Mouse (Mus musculus) heart, embryonic 13.5 days (tissue): ENCODE measurements around the gene Metrn. TPM values are rescaled to one million over a fixed set of nuclear protein-coding genes. Genes with fewer than 3 reads are reported as not detected.

Experiments used
- ATAC-seq: fragments of 200-750 bp; cut with Nextera tagmentation; 2 replicates; pipeline ENCODE4 v1.8.0; 2017; ENCODE audit warnings: moderate TSS enrichment; ENCODE audit not compliant: insufficient number of reproducible peaks, low FRiP score, low TSS enrichment; ENCODE audit errors: extremely low read depth
- H3K27ac ChIP-seq: fragments of 300-500 bp; sonication (generic); replicated peaks from 2 replicates; pipeline ENCODE4 v1.5.1; 2015; ENCODE audit warnings: moderate library complexity, mild to moderate bottlenecking, inconsistent platforms
- H3K27me3 ChIP-seq: fragments of 300-500 bp; sonication (generic); replicated peaks from 2 replicates; pipeline ENCODE4 v1.6.1; 2015; ENCODE audit warnings: mild to moderate bottlenecking, inconsistent platforms
- H3K36me3 ChIP-seq: fragments of 300-500 bp; sonication (generic); 2 replicates; pipeline ENCODE4 v1.6.1; 2015; ENCODE audit warnings: mild to moderate bottlenecking, inconsistent platforms
- H3K4me1 ChIP-seq: fragments of 300-500 bp; sonication (generic); 2 replicates; pipeline ENCODE4 v1.6.1; 2015; ENCODE audit warnings: inconsistent platforms
- H3K4me2 ChIP-seq: fragments of 300-500 bp; sonication (generic); 2 replicates; pipeline ENCODE4 v1.6.1; 2015; ENCODE audit warnings: inconsistent platforms, mild to moderate bottlenecking, moderate library complexity
- H3K4me3 ChIP-seq: fragments of 300-500 bp; sonication (generic); 2 replicates; pipeline ENCODE4 v1.5.1; 2015; ENCODE audit warnings: moderate library complexity, mild to moderate bottlenecking, inconsistent platforms
- H3K9ac ChIP-seq: fragments of 300-500 bp; sonication (generic); 2 replicates; pipeline ENCODE4 v1.6.1; 2015; ENCODE audit warnings: inconsistent platforms, mild to moderate bottlenecking, moderate library complexity
- H3K9me3 ChIP-seq: fragments of 300-500 bp; sonication (generic); 2 replicates; pipeline ENCODE4 v1.6.1; 2016; ENCODE audit warnings: inconsistent platforms
- WGBS: fragments of 180-500 bp; shearing (Covaris S2); methylation state at CpG from one replicate; pipeline ENCODE4 v1.1.7; 2015; ENCODE audit warnings: mixed read lengths; 5-methylcytosine and 5-hydroxymethylcytosine counted together
- polyA plus RNA-seq: library from polyadenylated mRNA; unstranded; fragments of >200 nt; fragmentation: Nextera tagmentation; extraction: Ambion mirVana; gene quantifications from 2 replicates; pipeline ENCODE4 v1.2.1, GENCODE M21; 2015

Metrn gene
- polyA plus RNA-seq, 1 experiment from 2014 or later, result 28.9 TPM

- no peaks in the 10 kb centered on the region for H3K9me3 ChIP-seq
- no peak overlapping the region for H3K27ac ChIP-seq
- no peaks in the 10 kb centered on the region for H3K27me3 ChIP-seq
- no peak for ATAC-seq
- peak overlapping the region; percentile 90 for H3K9ac ChIP-seq
- peak overlapping the region; percentile 94 for H3K4me2 ChIP-seq
- H3K36me3 ChIP-seq, result peaks cover 69% of the 10 kb centered on the region
- WGBS, result 82% methylated on average over 15 of the region's 15 CpGs
- peak overlapping the region; percentile 79 for H3K4me3 ChIP-seq
- peaks cover 31% of the 10 kb centered on the region for H3K4me1 ChIP-seq
These were observed 12.9 kb downstream of the Metrn start for GRCm38 (mm10) chr17:25783861-25784574.

GRCm38 (mm10) chr17:25783086-25783485, 13.8 kb downstream of the Metrn start:
- peaks cover 31% of the 10 kb centered on the region for H3K4me1 ChIP-seq
- H3K36me3 ChIP-seq, result peaks cover 72% of the 10 kb centered on the region
- H3K4me3 ChIP-seq, result no peak overlapping the region
- 66% methylated on average over 7 of the region's 7 CpGs for WGBS
- H3K27ac ChIP-seq, result peak overlapping the region; percentile 21
- H3K9ac ChIP-seq, result peak overlapping the region; percentile 90
- H3K27me3 ChIP-seq, result no peaks in the 10 kb centered on the region
- H3K9me3 ChIP-seq, result no peaks in the 10 kb centered on the region
- no peak overlapping the region for H3K4me2 ChIP-seq
- no peak for ATAC-seq

GRCm38 (mm10) chr17:25781339-25781738, 15.6 kb downstream of the Metrn start:
- Histone ChIP-seq H3K4me2 (no peak overlapping the region), H3K27me3 (no peaks in the 10 kb centered on the region), H3K4me3 (no peak overlapping the region), H3K27ac (no peak overlapping the region), H3K4me1 (peaks cover 31% of the 10 kb centered on the region), H3K9me3 (no peaks in the 10 kb centered on the region), H3K36me3 (peaks cover 75% of the 10 kb centered on the region), H3K9ac (no peak overlapping the region)
- 75% methylated on average over 6 of the region's 6 CpGs for WGBS
- no peak for ATAC-seq

- H3K4me2 ChIP-seq, result no peak overlapping the region
- no peaks in the 10 kb centered on the region for H3K27me3 ChIP-seq
- peaks cover 19% of the 10 kb centered on the region for H3K4me1 ChIP-seq
- H3K36me3 ChIP-seq, result peaks cover 65% of the 10 kb centered on the region
- H3K4me3 ChIP-seq, result no peak overlapping the region
- WGBS, result 91% methylated on average over 5 of the region's 5 CpGs
- no peak overlapping the region for H3K27ac ChIP-seq
- ATAC-seq, result no peak
- H3K9ac ChIP-seq, result no peak overlapping the region
- H3K9me3 ChIP-seq, result no peaks in the 10 kb centered on the region
These were observed 19.0 kb downstream of the Metrn start for GRCm38 (mm10) chr17:25777948-25778347.

GRCm38 (mm10) chr17:25775318-25776062, 21.4 kb downstream of the Metrn start:
- Histone ChIP-seq H3K36me3 (peaks cover 40% of the 10 kb centered on the region), H3K27me3 (no peaks in the 10 kb centered on the region; the same call in 1 of the 2 replicates), H3K27ac (no peak overlapping the region), H3K4me2 (no peak overlapping the region), H3K4me1 (peaks cover 15% of the 10 kb centered on the region), H3K9ac (no peak overlapping the region), H3K9me3 (no peaks in the 10 kb centered on the region), H3K4me3 (no peak overlapping the region)
- WGBS, result 78% methylated on average over 10 of the region's 10 CpGs
- no peak for ATAC-seq

GRCm38 (mm10) chr17:25773549-25774120, 23.3 kb downstream of the Metrn start, which contains the start of gene Narfl:
Gene Narfl, plus strand, starts transcription at chr17:25773776.
- under 1% methylated on average over 37 of the region's 37 CpGs for WGBS
- H3K36me3 ChIP-seq, result peaks cover 22% of the 10 kb centered on the region
- peaks cover 14% of the 10 kb centered on the region for H3K27me3 ChIP-seq
- peaks cover 15% of the 10 kb centered on the region for H3K4me1 ChIP-seq
- peak within 1 kb of the TSS; percentile 90 for H3K4me2 ChIP-seq
- H3K4me3 ChIP-seq, result peak within 1 kb of the TSS; percentile 91
- ATAC-seq, result peak; percentile 77
- no peaks in the 10 kb centered on the region for H3K9me3 ChIP-seq
- H3K9ac ChIP-seq, result peak within 1 kb of the TSS; percentile 97
- H3K27ac ChIP-seq, result peak within 1 kb of the TSS; percentile 55; the same call in 1 of the 2 replicates

GRCm38 (mm10) chr17:25769331-25769730, 27.6 kb downstream of the Metrn start:
- Histone ChIP-seq H3K9me3 (no peaks in the 10 kb centered on the region), H3K9ac (no peak overlapping the region), H3K36me3 (no peaks in the 10 kb centered on the region), H3K4me1 (peaks cover 7% of the 10 kb centered on the region), H3K27me3 (peaks cover 39% of the 10 kb centered on the region), H3K4me3 (no peak overlapping the region), H3K27ac (no peak overlapping the region), H3K4me2 (no peak overlapping the region)
- 47% methylated on average over 9 of the region's 9 CpGs for WGBS
- no peak for ATAC-seq

GRCm38 (mm10) chr17:25765886-25766285, 31.1 kb downstream of the Metrn start:
- H3K36me3 ChIP-seq, result no peaks in the 10 kb centered on the region
- no peak overlapping the region for H3K9ac ChIP-seq
- no peak for ATAC-seq
- H3K4me2 ChIP-seq, result no peak overlapping the region
- no peaks in the 10 kb centered on the region for H3K4me1 ChIP-seq
- 55% methylated on average over 5 of the region's 5 CpGs for WGBS
- no peak overlapping the region for H3K4me3 ChIP-seq
- no peak overlapping the region for H3K27ac ChIP-seq
- H3K27me3 ChIP-seq, result peaks cover 39% of the 10 kb centered on the region
- no peaks in the 10 kb centered on the region for H3K9me3 ChIP-seq

- Histone ChIP-seq H3K4me1 (no peaks in the 10 kb centered on the region), H3K9me3 (no peaks in the 10 kb centered on the region), H3K27ac (no peak overlapping the region), H3K27me3 (peaks cover 36% of the 10 kb centered on the region), H3K4me3 (no peak overlapping the region), H3K4me2 (no peak overlapping the region), H3K9ac (no peak overlapping the region), H3K36me3 (no peaks in the 10 kb centered on the region)
- WGBS, result 33% methylated on average over 3 of the region's 3 CpGs
- no peak for ATAC-seq
These were observed 34.3 kb downstream of the Metrn start for GRCm38 (mm10) chr17:25762591-25762990.

- Histone ChIP-seq H3K36me3 (no peaks in the 10 kb centered on the region), H3K27ac (no peak overlapping the region), H3K27me3 (peaks cover 29% of the 10 kb centered on the region; the same call in 1 of the 2 replicates), H3K9ac (no peak overlapping the region; the same call in 1 of the 2 replicates), H3K4me1 (0 out of 2 replicates have a peak, but pooled peaks cover 2% of the 10 kb centered on the region), H3K4me2 (no peak overlapping the region), H3K4me3 (no peak overlapping the region), H3K9me3 (no peaks in the 10 kb centered on the region)
- ATAC-seq, result no peak
- WGBS, result 24% methylated on average over 4 of the region's 4 CpGs
These were observed 35.4 kb downstream of the Metrn start for GRCm38 (mm10) chr17:25761561-25761970.

GRCm38 (mm10) chr17:25760148-25760547, 36.8 kb downstream of the Metrn start:
- 64% methylated on average over 8 of the region's 8 CpGs for WGBS
- no peak overlapping the region for H3K4me3 ChIP-seq
- H3K9me3 ChIP-seq, result no peaks in the 10 kb centered on the region
- no peak for ATAC-seq
- peaks cover 15% of the 10 kb centered on the region for H3K4me1 ChIP-seq
- H3K4me2 ChIP-seq, result no peak overlapping the region
- no peak overlapping the region for H3K9ac ChIP-seq
- no peak overlapping the region for H3K27ac ChIP-seq
- no peaks in the 10 kb centered on the region for H3K36me3 ChIP-seq
- peaks cover 24% of the 10 kb centered on the region; the same call in 1 of the 2 replicates for H3K27me3 ChIP-seq
